Mouse (Mus musculus) heart, postnatal 4 days (tissue): ENCODE data around the gene Olfr165. TPM values are rescaled to one million over a fixed set of nuclear protein-coding genes. Genes with fewer than 3 reads are reported as not detected.
"Not testable (repeated sequence)": the region's sequence is repeated elsewhere in the genome, so short reads cannot be mapped to it uniquely, and the experiment has no call there.

Experiments
- DNase-seq: peaks from one replicate; pipeline ENCODE4 v3.0.0; 2021
- total RNA-seq, 2 experiments: library from RNA; stranded (reverse); gene quantifications; 2 replicates each; pipeline ENCODE4 v1.2.3; 2021

Gene Olfr165
- total RNA-seq, result not detected

GRCm38 (mm10) chr16:19423034-19423433 is at the start of gene Olfr165:
TSS of gene Olfr165 (minus strand) at chr16:19423134.
- DNase-seq, result no peak

DNA sequence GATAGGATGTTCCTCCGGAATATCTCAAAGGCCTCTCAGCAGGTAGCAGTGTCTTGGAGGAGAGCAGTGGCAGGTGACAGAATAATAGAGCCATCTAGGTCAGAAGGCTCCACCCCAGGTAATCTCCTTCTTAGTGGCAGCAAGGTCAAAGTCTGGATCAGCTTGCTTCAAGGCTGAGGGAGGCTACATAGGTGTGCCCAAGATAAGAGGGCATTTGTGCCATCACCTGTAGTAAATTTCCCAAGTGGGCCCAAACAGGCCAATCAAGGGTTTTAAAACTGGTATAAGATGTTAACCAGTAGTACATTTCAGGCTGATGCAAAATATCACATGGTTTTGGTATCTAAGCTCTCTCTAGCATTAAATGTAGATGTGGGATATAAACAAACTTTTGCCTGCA is 41.4 kb upstream of the Olfr165 start:
- DNase-seq, result no peak

DNA sequence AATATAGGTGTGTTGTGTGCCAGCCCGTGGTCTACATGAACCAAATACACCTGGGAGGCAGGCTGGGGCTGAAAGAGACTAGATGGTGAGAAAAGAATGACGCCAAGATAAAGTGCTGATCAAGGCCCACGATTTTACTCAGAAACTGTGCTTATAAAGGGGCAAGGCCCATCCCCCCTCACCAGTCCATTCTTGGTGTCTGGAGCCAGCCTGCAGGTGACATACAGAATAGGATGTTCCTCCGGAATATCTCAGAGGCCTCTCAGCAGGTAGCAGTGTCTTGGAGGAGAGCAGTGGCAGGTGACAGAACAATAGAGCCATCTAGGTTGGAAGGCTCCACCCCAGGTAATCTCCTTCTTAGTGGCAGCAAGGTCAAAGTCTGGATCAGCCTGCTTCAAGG is 35.8 kb upstream of the Olfr165 start:
- DNase-seq, result not testable (repeated sequence)

DNA sequence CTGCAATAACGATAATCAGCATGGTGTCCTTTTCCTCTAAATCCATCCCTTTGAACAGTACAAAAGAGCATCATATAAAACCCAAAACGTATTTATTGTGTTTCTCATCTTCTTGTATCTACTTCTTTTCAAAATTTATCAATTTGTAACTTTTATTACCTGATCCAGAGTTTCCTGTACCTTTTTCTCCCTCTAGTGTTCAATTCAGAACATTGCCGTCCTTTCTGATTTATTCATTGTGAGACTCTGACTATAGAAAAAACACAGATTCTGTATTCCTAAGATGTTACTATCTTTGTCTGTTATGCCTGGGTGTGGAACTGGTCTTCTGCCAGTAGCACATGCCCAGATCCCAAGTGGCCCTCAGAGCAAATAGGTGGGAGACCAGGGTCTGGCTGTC is 35.0 kb downstream of the Olfr165 start:
- no peak for DNase-seq

Other genes starting within 250 kb of the Olfr165 start
- gene Olfr164, start 109.1 kb downstream of the Olfr165 start, total RNA-seq, result not detected
- not detected for gene Olfr166, start 60.6 kb upstream of the Olfr165 start, total RNA-seq
- not detected for gene Olfr167, start 99.1 kb upstream of the Olfr165 start, total RNA-seq
- gene Olfr168, start 112.4 kb upstream of the Olfr165 start, total RNA-seq, result not detected
- not detected for gene Olfr169, start 148.7 kb upstream of the Olfr165 start, total RNA-seq
- not detected for gene Olfr170, start 188.7 kb upstream of the Olfr165 start, total RNA-seq
- not detected for gene Olfr171, start 206.8 kb upstream of the Olfr165 start, total RNA-seq